Mouse (Mus musculus): ENCODE data around the gene Chac1. TPM values are rescaled to one million over a fixed set of nuclear protein-coding genes. Genes with fewer than 3 reads are reported as not detected.

Chac1 gene
- polyA plus RNA-seq (2017; shearing (Covaris generic)) = not detected

GRCm38 (mm10) chr2:119350555-119351486 lies at the start of gene Chac1:
TSS of gene Chac1 (plus strand) at chr2:119351229.

GRCm38 (mm10) chr2:119325568-119326143 lies 25.4 kb upstream of the Chac1 start, which contains the start of gene Dll4:
TSS of gene Dll4 (plus strand) at chr2:119325784.

Other genes with a start within 250 kb of the Chac1 start
- gene Rad51, start 238.4 kb upstream of the Chac1 start, polyA plus RNA-seq (2017; shearing (Covaris generic)) = 2.1 TPM
- gene Rmdn3, start 194.2 kb upstream of the Chac1 start, polyA plus RNA-seq (2017; shearing (Covaris generic)) = 25.3 TPM
- not detected for gene Gchfr, start 183.5 kb upstream of the Chac1 start, polyA plus RNA-seq (2017; shearing (Covaris generic))
- not detected for gene Gm14137, start 176.7 kb upstream of the Chac1 start, polyA plus RNA-seq (2017; shearing (Covaris generic))
- gene Zfyve19, start 142.6 kb upstream of the Chac1 start, polyA plus RNA-seq (2017; shearing (Covaris generic)) = 32.0 TPM
- 17.9 TPM for gene Dnajc17, start 142.4 kb upstream of the Chac1 start, polyA plus RNA-seq (2017; shearing (Covaris generic))
- gene Ppp1r14d, start 121.3 kb upstream of the Chac1 start, polyA plus RNA-seq (2017; shearing (Covaris generic)) = not detected
- gene Spint1, start 113.9 kb upstream of the Chac1 start, polyA plus RNA-seq (2017; shearing (Covaris generic)) = 0.39 TPM
- gene Rhov, start 80.0 kb upstream of the Chac1 start, polyA plus RNA-seq (2017; shearing (Covaris generic)) = not detected
- 10.1 TPM for gene Vps18, start 62.5 kb upstream of the Chac1 start, polyA plus RNA-seq (2017; shearing (Covaris generic))
- not detected for gene Dll4, start 25.4 kb upstream of the Chac1 start, polyA plus RNA-seq (2017; shearing (Covaris generic))
- gene Ino80, start 126.5 kb downstream of the Chac1 start, polyA plus RNA-seq (2017; shearing (Covaris generic)) = 4.6 TPM
- gene Exd1, start 196.4 kb downstream of the Chac1 start, polyA plus RNA-seq (2017; shearing (Covaris generic)) = 0.18 TPM
- 108 TPM for gene Chp1, start 196.5 kb downstream of the Chac1 start, polyA plus RNA-seq (2017; shearing (Covaris generic))